Mouse (Mus musculus): ENCODE data around the gene Tuft1. TPM values are rescaled to one million over a fixed set of nuclear protein-coding genes. Genes with fewer than 3 reads are reported as not detected.
A peak's percentile ranks its signal among the peaks of the same experiment; 100 is the strongest.

Gene Tuft1
- polyA plus RNA-seq, 1 experiment from 2014 or later: 2.7 TPM

DNA sequence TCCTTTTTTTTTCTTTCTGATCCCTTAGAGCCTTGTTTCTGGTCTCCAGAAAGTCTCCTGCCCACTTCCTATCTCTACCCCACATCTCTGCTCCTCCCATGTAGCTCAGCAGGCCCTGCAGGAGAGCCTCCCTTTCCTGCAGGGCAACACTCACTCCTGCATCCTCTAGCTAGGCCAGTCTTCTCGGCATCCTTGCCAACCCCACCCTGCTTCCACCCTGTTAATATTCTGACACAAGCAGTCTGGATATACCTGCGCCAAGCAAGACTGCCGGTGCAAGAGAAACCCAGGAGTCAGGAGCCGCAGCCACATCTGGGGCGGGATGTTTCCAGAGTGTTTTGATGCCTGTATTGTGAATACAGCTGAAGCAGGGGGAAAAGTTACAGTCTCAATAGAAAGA is 46.8 kb downstream of the Tuft1 start:
- Histone ChIP-seq H3K4me1 (replicated peaks) (no peaks in the 10 kb centered on the region), H3K9ac (no peak overlapping the region), H3K4me3 (no peak overlapping the region), H3K36me3 (no peaks in the 10 kb centered on the region), H3K9me3 (no peaks in the 10 kb centered on the region), H3K27ac (replicated peaks) (no peak overlapping the region), H3K4me2 (no peak overlapping the region), H3K27me3 (no peaks in the 10 kb centered on the region)
- ATAC-seq (ENCODE audit: low read depth): no peak
- WGBS: 85% methylated on average over 5 of the region's 5 CpGs

DNA sequence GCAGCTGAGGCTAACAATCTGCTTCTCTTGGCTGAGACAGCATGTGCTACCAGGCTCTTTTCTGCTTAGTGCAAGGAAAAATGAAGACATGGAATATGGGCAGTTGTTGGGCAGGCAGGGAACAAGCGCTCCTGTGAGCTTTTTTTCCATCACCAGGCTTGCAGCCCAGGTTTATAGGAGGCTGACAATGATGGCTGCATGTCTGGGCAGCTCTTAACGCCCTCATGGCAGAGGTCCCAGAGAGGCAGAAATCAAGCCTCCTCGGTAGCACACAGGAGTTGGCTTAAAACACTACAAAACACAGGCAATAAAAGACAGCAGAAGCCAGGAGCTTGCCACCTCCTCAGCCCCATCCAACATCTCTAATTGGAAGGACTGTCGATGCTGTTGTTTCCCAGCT is 47.3 kb downstream of the Tuft1 start:
- H3K27ac ChIP-seq (replicated peaks): no peak overlapping the region

GRCm38 (mm10) chr3:94610581-94610980 is 48.1 kb downstream of the Tuft1 start:
- H3K4me2 ChIP-seq: no peak overlapping the region
- H3K36me3 ChIP-seq: no peaks in the 10 kb centered on the region
- H3K4me3 ChIP-seq: no peak overlapping the region
- no peaks in the 10 kb centered on the region for H3K9me3 ChIP-seq
- ATAC-seq (ENCODE audit: low read depth): no peak
- no peaks in the 10 kb centered on the region for H3K27me3 ChIP-seq
- WGBS: 62% methylated on average over 2 of the region's 2 CpGs
- H3K27ac ChIP-seq (replicated peaks): no peak overlapping the region
- H3K4me1 ChIP-seq (replicated peaks): no peaks in the 10 kb centered on the region
- no peak overlapping the region for H3K9ac ChIP-seq

More for the DNA sequence above, 47.3 kb downstream of the Tuft1 start:
- Histone ChIP-seq H3K4me1 (replicated peaks) (no peaks in the 10 kb centered on the region), H3K27me3 (no peaks in the 10 kb centered on the region), H3K9ac (no peak overlapping the region), H3K4me2 (no peak overlapping the region), H3K36me3 (no peaks in the 10 kb centered on the region), H3K9me3 (no peaks in the 10 kb centered on the region), H3K4me3 (no peak overlapping the region)
- no peak for ATAC-seq (ENCODE audit: low read depth)
- WGBS: 56% methylated on average over 4 of the region's 4 CpGs

- WGBS: 95% methylated on average over 3 of the region's 3 CpGs
- Histone ChIP-seq H3K4me2 (no peak overlapping the region), H3K4me1 (replicated peaks) (no peaks in the 10 kb centered on the region), H3K9ac (no peak overlapping the region), H3K36me3 (no peaks in the 10 kb centered on the region), H3K27me3 (no peaks in the 10 kb centered on the region), H3K9me3 (no peaks in the 10 kb centered on the region), H3K4me3 (no peak overlapping the region), H3K27ac (replicated peaks) (no peak overlapping the region)
- ATAC-seq (ENCODE audit: low read depth): no peak
Observed at GRCm38 (mm10) chr3:94609621-94610020, 49.1 kb downstream of the Tuft1 start.

GRCm38 (mm10) chr3:94601959-94602358 is 56.7 kb downstream of the Tuft1 start:
- Histone ChIP-seq H3K4me3 (no peak overlapping the region), H3K36me3 (no peaks in the 10 kb centered on the region), H3K9ac (no peak overlapping the region), H3K9me3 (no peaks in the 10 kb centered on the region), H3K4me1 (replicated peaks) (no peaks in the 10 kb centered on the region), H3K27me3 (no peaks in the 10 kb centered on the region), H3K27ac (replicated peaks) (no peak overlapping the region), H3K4me2 (no peak overlapping the region)
- peak; percentile 56; the same call in 1 of the 2 replicates for ATAC-seq (ENCODE audit: low read depth)
- 3% methylated on average over 4 of the region's 4 CpGs for WGBS

GRCm38 (mm10) chr3:94597224-94597779 is 61.4 kb downstream of the Tuft1 start:
- Histone ChIP-seq H3K36me3 (no peaks in the 10 kb centered on the region), H3K9ac (no peak overlapping the region), H3K4me2 (no peak overlapping the region), H3K4me3 (no peak overlapping the region), H3K9me3 (peaks cover 4% of the 10 kb centered on the region; the same call in 1 of the 2 replicates), H3K27me3 (no peaks in the 10 kb centered on the region), H3K27ac (replicated peaks) (no peak overlapping the region), H3K4me1 (replicated peaks) (no peaks in the 10 kb centered on the region)
- WGBS: 93% methylated on average over 3 of the region's 3 CpGs
- no peak for ATAC-seq (ENCODE audit: low read depth)

DNA sequence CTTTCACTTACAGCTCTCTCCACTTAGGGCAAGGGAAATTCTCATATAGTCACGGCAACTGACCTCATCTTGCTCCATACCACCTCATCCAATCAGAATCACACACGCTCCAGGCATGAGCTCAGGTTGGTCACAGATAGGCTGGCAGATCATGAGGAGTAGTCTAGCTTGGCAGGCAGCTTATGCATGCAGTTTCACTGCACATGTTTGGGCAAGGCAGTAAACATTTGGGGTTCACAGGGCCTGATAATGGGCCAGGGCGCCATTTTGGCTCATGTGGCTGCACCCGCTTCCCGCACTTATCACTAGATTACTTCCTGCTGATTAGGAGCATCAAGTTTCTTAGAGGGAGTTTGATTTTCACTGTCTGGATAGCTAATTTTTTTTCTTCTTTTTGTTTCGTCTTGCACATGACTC is 62.8 kb downstream of the Tuft1 start:
- Histone ChIP-seq H3K4me2 (no peak overlapping the region), H3K27me3 (no peaks in the 10 kb centered on the region), H3K4me1 (replicated peaks) (no peaks in the 10 kb centered on the region), H3K27ac (replicated peaks) (no peak overlapping the region), H3K4me3 (no peak overlapping the region), H3K9ac (no peak overlapping the region), H3K36me3 (no peaks in the 10 kb centered on the region), H3K9me3 (peaks cover 4% of the 10 kb centered on the region; the same call in 1 of the 2 replicates)
- no peak for ATAC-seq (ENCODE audit: low read depth)
- 92% methylated on average over 6 of the region's 6 CpGs for WGBS

GRCm38 (mm10) chr3:94591066-94591465 is 67.6 kb downstream of the Tuft1 start:
- Histone ChIP-seq H3K4me3 (no peak overlapping the region), H3K36me3 (no peaks in the 10 kb centered on the region), H3K4me1 (replicated peaks) (no peaks in the 10 kb centered on the region), H3K9me3 (peaks cover 4% of the 10 kb centered on the region; the same call in 1 of the 2 replicates), H3K27ac (replicated peaks) (no peak overlapping the region), H3K9ac (no peak overlapping the region), H3K27me3 (no peaks in the 10 kb centered on the region), H3K4me2 (no peak overlapping the region)
- ATAC-seq (ENCODE audit: low read depth): no peak
- 85% methylated on average over 5 of the region's 5 CpGs for WGBS

GRCm38 (mm10) chr3:94587962-94588361 is 70.7 kb downstream of the Tuft1 start:
- Histone ChIP-seq H3K4me1 (replicated peaks) (no peaks in the 10 kb centered on the region), H3K9ac (no peak overlapping the region), H3K27ac (replicated peaks) (no peak overlapping the region), H3K27me3 (no peaks in the 10 kb centered on the region), H3K4me2 (no peak overlapping the region), H3K36me3 (no peaks in the 10 kb centered on the region), H3K9me3 (no peaks in the 10 kb centered on the region), H3K4me3 (no peak overlapping the region)
- no peak for ATAC-seq (ENCODE audit: low read depth)
- WGBS: 75% methylated on average over 5 of the region's 5 CpGs

DNA sequence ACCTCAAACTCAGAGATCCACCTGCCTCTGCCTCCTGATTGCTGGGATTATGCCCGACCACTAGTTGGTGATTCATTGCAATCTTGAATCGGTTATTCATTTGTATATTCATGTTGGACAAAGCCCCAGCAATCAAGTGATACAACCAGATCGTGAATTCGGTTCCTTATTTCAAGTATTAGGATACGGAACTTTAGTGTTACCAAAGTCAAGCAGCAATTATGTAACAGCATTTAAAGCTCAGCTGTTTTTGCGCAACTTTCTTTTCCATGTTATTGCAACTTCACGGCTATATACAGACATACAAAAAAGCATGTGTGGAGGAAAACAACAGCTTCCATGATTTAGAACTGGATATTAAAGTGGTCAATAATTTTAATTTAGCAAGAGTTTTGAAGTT is 75.7 kb downstream of the Tuft1 start:
- Histone ChIP-seq H3K4me2 (no peak overlapping the region), H3K4me3 (peak overlapping the region; percentile 89), H3K4me1 (replicated peaks) (peaks cover 35% of the 10 kb centered on the region), H3K36me3 (no peaks in the 10 kb centered on the region), H3K27me3 (no peaks in the 10 kb centered on the region), H3K9ac (no peak overlapping the region), H3K27ac (replicated peaks) (no peak overlapping the region), H3K9me3 (no peaks in the 10 kb centered on the region)
- 72% methylated on average over 7 of the region's 7 CpGs for WGBS
- no peak for ATAC-seq (ENCODE audit: low read depth)

GRCm38 (mm10) chr3:94582456-94582891 is 76.2 kb downstream of the Tuft1 start, which contains the start of gene Snx27:
Gene Snx27 (minus strand): TSS chr3:94582716.
- H3K27ac ChIP-seq (replicated peaks): peak within 1 kb of the TSS; percentile 94
- peak within 1 kb of the TSS; percentile 89 for H3K4me3 ChIP-seq
- H3K4me2 ChIP-seq: peak within 1 kb of the TSS; percentile 93
- H3K36me3 ChIP-seq: no peaks in the 10 kb centered on the region
- peak within 1 kb of the TSS; percentile 93 for H3K9ac ChIP-seq
- ATAC-seq (ENCODE audit: low read depth): peak; percentile 98
- H3K9me3 ChIP-seq: no peaks in the 10 kb centered on the region
- H3K27me3 ChIP-seq: no peaks in the 10 kb centered on the region
- under 1% methylated on average over 42 of the region's 42 CpGs for WGBS
- peaks cover 39% of the 10 kb centered on the region for H3K4me1 ChIP-seq (replicated peaks)

DNA sequence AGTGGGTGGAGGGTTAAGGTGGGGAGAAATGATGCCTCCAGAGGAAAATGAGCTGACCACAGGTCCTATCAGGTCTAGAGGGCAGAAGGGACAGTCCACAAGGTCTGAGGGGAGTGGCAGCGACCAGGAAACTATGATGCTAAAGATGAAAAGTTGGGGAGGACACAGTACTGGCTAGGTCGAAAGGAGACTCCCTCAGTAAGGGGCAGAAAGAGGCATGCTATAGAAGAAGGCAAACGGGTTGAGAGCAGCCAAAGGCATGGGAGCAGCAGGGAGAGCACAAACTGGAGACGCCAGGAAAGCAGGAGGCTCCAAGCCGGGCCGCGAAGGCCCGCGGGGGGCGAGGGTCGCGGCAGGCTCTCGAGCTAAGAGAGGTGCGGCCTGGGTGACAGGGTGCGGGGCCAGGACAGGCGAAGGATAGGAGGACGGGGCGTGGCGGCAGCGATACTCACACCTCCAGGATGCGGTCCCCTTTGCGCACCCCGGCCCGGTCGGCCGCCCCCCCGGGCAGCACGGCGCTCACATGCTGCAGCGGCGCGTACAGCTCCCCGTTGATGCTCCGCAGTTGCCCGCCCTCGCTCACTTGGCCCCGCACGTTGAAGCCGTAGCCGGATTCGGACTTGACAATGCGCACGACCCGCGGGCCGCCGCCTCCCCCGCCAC is 76.7 kb downstream of the Tuft1 start:
- H3K4me3 ChIP-seq: peak overlapping the region; percentile 89
- WGBS: under 1% methylated on average over 43 of the region's 48 CpGs
- H3K9ac ChIP-seq: peak overlapping the region; percentile 93
- no peaks in the 10 kb centered on the region for H3K9me3 ChIP-seq
- no peaks in the 10 kb centered on the region for H3K36me3 ChIP-seq
- H3K27ac ChIP-seq (replicated peaks): peak overlapping the region; percentile 94
- H3K4me1 ChIP-seq (replicated peaks): peaks cover 39% of the 10 kb centered on the region
- H3K4me2 ChIP-seq: peak overlapping the region; percentile 93
- H3K27me3 ChIP-seq: no peaks in the 10 kb centered on the region
- peak; percentile 84 for ATAC-seq (ENCODE audit: low read depth)

All from neural tube, embryonic 13.5 days (tissue).